Mouse (Mus musculus): ENCODE data around the gene Med18. TPM values are rescaled to one million over a fixed set of nuclear protein-coding genes. Genes with fewer than 3 reads are reported as not detected.
A peak's percentile ranks its signal among the peaks of the same experiment; 100 is the strongest.

Gene Med18
- total RNA-seq (2021): 10 to 100 TPM in 1 of 2 experiments, 1 to 10 TPM in 1; 8.8 to 10.1 TPM
- long read RNA-seq, experiment 1, partial matches to known transcripts: 0 of 3 reads
- long read RNA-seq, experiment 1, other reads (novel, unspliced or antisense): 0 of 3 reads
- long read RNA-seq, experiment 2, partial matches to known transcripts: 0 of 4 reads
- long read RNA-seq, experiment 2, other reads (novel, unspliced or antisense): 0 of 4 reads

DNA sequence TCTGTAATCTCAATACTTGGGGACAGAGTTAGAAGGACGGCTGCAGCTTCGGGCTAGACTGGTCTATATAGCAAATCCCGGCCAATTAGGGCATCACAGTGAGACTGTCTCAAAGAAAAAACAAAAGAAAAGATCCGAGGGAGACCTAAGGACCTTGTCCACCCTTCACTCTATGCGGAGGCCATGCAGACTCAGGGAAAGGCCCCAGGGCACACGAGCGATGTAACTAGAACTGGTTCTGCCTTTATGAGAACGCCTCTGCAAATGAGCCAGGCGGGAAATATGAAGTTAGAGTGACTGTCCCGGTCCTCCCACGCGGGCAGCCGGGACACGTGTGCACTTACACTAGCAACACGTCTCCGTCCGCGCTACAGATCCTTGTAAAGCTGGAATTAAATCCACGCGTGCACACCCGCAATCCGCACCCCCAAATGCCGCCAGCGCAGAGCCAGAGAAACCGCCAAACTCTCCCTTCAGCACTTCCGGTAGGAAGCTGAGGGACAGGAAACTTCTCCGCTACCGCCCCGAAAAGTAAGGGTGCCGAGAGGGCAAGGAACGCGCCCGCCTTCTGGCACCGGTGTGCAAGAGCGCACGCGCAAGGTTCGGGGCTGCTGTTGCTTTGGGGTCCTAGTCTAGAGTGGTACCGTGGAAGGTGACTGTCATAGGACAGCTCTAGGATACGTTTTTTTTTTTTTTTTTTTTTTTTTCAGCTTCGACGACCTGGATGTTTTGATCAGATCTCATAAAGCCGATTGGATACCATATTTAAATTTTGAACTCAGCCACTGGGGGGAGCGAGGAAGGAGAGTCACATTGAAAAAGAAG, at the start of gene Med18:
TSS of gene Med18 (minus strand) at position 492 of the 825 bp plus-strand sequence.
- intact Hi-C loops (cut with DNase I): loop anchor here (1.0 to 5.0 kb wide), 5 partner anchors 41 to 189 kb away; partner anchors contain the start of genes Phactr4, Rcc1, Sesn2 and Taf12

DNA sequence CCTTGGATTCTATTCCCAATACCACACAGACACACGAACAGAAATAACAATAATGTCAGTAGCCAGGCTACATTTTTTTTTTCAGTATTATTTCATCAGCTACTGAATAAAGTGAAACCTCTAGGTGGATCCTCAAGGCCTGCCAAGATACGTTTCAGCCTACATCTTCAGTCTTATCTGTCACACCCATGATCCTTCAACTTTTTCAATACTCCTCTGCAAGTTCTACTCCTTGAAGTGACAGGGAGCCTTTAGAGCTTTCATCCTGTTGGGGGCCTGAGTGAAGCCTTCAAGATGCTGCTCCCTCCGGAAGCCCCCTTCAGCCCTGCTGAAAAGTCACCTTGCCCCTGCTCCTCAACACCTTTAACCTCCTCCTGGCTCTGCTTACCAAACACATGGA, 48.4 kb upstream of the Med18 start:
- intact Hi-C loops (cut with DNase I): loop anchor here (2.0 to 5.0 kb wide), 3 partner anchors 89 to 300 kb away; partner anchors contain the start of genes Phactr4 and Ythdf2
- H3K27ac ChIP-seq: no peak overlapping the region
- DNase-seq (ENCODE audit: extremely low spot score in 1 of 2, low spot score in 2 of 2): no peak
- no peak overlapping the region for H3K4me3 ChIP-seq
- no peak for TF ChIP-seq CTCF (IDR thresholded peaks at IDR 0.05)

More for the DNA sequence above, at the start of gene Med18:
- Histone ChIP-seq H3K4me3 (peak within 1 kb of the TSS; percentile 55), H3K27ac (peak within 1 kb of the TSS; percentile 68)
- peak; percentile 66 for TF ChIP-seq CTCF (IDR thresholded peaks at IDR 0.05)
- DNase-seq (ENCODE audit: extremely low spot score in 1 of 2, low spot score in 2 of 2): peak; percentile 94 to 95

DNA sequence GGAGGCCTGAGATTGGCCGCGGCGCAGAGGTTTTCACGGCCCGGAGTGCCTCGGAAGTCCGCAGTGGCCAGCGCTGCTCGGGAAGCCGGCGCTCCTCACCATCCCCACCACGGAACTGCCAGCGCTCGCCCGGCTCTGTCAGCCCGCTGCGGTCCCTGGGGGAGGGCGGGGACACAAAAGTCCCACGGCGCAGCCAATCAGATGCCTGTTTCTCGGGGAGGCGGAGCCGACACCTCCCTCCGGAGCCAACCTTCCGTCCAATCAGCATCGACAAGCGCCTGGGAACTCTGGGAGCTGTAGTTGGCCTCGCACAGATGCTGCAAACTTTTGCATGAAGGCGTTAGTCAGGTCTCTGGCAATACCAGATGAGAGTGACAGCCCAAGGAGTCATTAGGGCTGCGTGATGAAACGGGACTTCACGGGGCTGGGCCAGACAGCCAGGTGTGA, 46.7 kb upstream of the Med18 start, which contains the start of gene Sesn2:
TSS of gene Sesn2 (minus strand) at position 150 of the 447 bp plus-strand sequence.
- intact Hi-C loops (cut with DNase I): loop anchor here (1.0 to 5.0 kb wide), 4 partner anchors 47 to 298 kb away; partner anchors contain the start of genes Med18, Rcc1 and Ythdf2
- Histone ChIP-seq H3K27ac (peak within 1 kb of the TSS; percentile 56), H3K4me3 (peak within 1 kb of the TSS; percentile 77)
- no peak; the same call in 1 of the 2 replicates for TF ChIP-seq CTCF (IDR thresholded peaks at IDR 0.05)
- DNase-seq (ENCODE audit: extremely low spot score in 1 of 2, low spot score in 2 of 2): peak; percentile 96

DNA sequence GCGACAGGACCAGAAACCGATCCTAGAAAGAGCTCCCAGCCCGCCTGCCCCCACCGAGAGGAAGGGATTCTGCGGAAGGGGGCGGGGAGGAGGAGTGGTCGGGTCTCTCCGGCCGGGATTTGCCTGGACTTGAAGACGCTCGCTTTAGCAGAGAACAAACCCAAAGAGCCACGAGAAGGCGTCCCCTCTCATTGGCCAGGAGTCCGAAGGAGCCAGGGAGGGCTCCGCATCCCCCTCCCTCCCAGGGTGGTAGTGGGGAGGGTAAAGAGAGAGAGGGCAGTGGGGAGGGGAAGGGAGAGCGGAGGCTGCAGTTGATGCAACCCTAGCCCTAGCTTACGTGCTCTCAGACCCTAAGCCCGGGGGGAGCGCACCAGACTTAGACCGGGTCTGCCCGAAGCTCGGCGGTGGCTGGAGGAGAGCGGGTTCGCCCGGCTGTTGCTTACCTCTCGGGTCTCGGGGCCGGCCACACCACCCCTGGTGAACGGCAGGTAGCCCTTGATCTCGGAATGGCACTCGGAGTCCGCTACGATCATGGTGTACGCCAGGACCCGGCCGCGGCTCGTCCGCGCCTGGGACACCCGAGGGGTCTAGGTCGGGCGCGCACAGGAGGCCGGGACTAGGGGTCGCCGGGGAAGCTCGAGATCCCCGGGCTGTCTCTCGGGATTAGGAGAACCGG, 46.0 kb upstream of the Med18 start:
- peak; percentile 51 to 57 for DNase-seq (ENCODE audit: extremely low spot score in 1 of 2, low spot score in 2 of 2)
- peak overlapping the region; percentile 56 for H3K27ac ChIP-seq
- no peak for TF ChIP-seq CTCF (IDR thresholded peaks at IDR 0.05)
- intact Hi-C loops (cut with DNase I): loop anchor here (1.0 to 5.0 kb wide), 4 partner anchors 46 to 297 kb away; partner anchors contain the start of genes Med18, Rcc1 and Ythdf2
- H3K4me3 ChIP-seq: peak overlapping the region; percentile 77

DNA sequence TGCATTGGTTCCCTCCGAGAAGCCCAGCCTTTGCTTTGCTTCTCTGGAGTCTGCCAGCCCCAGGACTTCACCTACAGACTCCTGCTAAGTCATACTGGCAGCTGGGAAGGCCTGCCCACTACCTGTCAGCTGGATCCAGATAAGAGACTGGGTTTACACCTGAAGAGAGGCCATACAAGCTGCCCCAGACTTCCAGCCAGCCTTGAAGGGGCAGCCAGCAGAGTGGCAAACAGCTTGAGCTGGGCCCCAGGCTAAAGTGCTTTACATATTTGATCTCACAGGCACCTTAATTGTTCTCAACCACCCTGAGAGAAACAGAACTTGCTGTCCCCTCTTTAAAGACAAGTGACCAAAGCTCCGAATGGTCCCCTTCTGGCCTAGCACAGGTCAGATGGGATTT, 43.5 kb upstream of the Med18 start:
- no peak for DNase-seq (ENCODE audit: extremely low spot score in 1 of 2, low spot score in 2 of 2)
- no peak overlapping the region for H3K27ac ChIP-seq
- intact Hi-C loops (cut with DNase I): no loop called here
- TF ChIP-seq CTCF (IDR thresholded peaks at IDR 0.05): no peak
- H3K4me3 ChIP-seq: no peak overlapping the region

DNA sequence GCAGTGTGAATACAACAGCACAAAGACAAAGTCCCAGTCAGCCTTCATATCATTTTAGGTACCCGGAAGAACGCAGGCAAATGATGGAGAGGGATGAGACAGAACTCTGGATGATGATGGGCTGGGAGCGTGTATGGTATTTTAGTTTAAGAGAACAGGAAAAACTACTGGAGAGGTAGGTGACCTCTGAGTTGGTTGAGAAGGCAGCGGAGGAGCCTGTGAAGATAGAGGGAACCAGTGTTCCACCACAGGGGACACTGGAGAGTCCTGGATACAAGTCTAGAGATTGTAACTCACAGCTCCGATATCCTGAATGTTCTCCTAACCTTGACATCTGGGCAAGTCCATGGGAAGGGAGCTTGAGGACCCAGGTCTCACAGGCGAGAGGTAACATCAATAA, 42.5 kb upstream of the Med18 start:
- no peak for DNase-seq (ENCODE audit: extremely low spot score in 1 of 2, low spot score in 2 of 2)
- intact Hi-C loops (cut with DNase I): no loop called here
- H3K27ac ChIP-seq: no peak overlapping the region
- TF ChIP-seq CTCF (IDR thresholded peaks at IDR 0.05): no peak
- no peak overlapping the region for H3K4me3 ChIP-seq

DNA sequence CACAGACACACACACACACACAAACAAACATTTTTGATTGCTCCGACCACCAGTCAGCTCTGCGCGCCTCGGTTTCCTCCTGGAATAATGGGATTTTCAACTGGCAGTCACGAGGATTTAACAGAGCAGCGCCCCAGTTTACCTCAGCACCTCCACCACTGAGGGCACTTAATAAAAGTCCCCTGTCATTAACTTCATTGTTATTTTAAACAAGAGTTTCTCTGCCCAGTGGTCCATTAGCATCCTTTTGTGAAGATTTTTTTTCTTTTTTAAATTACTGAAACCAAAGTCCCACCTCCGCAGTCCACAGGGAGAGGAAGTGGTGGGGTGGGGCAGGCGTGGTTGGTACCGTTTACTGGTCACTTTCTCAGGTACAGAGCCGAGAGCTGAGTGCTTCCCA, 42.1 kb upstream of the Med18 start:
- no peak for DNase-seq (ENCODE audit: extremely low spot score in 1 of 2, low spot score in 2 of 2)
- H3K4me3 ChIP-seq: no peak overlapping the region
- TF ChIP-seq CTCF (IDR thresholded peaks at IDR 0.05): no peak
- intact Hi-C loops (cut with DNase I): no loop called here
- no peak overlapping the region for H3K27ac ChIP-seq

DNA sequence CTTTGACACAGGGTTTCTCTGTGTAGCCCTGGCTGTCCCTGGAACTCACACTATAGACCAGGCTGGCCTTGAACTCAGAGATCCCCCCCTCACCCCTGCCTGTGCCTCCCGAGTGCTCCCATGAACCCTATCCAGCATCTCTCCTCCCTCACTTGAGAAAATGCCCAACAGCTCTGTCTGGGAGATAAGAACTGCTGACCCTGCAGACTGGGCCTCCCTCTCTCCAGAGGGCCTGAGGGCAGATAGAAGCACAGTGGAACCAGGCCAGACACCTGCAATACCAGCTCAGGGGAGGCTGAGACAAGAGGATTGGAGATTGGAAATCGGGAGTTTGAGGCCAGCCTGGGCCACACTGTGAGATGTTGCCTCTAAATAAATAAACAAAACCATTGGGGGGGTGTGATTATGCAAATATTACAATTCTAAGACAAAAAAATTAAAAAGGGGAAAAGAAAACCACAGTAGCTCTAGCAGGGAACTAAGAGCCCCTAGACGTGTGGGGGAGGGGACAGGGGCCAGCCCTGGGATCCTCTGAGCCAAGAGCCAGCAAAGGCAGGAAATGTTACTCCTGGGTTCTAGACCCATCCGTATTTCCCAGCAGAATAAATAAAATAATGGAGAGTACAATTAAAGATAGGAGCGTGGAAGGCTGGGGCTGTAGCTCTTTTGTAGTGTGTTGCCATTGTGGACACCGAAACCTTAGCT, 41.5 kb upstream of the Med18 start:
- no peak overlapping the region for H3K27ac ChIP-seq
- intact Hi-C loops (cut with DNase I): no loop called here
- TF ChIP-seq CTCF (IDR thresholded peaks at IDR 0.05): no peak
- H3K4me3 ChIP-seq: no peak overlapping the region
- no peak for DNase-seq (ENCODE audit: extremely low spot score in 1 of 2, low spot score in 2 of 2)

DNA sequence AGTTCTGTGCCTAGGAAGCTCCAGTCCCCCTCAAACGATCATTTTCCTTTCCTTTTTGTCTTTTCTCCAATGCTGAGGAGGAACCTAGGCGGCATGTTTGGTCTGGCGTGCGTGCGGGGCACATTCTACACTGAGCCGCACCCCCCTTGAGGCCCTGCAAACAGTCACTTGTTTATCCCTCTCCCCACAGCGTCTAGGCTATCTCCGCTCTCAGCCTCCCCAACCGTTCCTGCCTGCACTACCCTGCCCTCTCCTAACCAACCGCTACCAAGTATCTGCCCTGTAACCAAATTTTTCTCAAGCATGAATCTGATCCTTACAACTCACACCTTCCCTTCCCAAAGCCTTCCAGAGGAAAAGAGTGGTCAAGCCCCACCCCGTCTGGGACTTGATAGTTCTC, 39.6 kb upstream of the Med18 start:
- no peak for DNase-seq (ENCODE audit: extremely low spot score in 1 of 2, low spot score in 2 of 2)
- Histone ChIP-seq H3K4me3 (no peak overlapping the region), H3K27ac (no peak overlapping the region)
- no peak for TF ChIP-seq CTCF (IDR thresholded peaks at IDR 0.05)
- intact Hi-C loops (cut with DNase I): no loop called here

DNA sequence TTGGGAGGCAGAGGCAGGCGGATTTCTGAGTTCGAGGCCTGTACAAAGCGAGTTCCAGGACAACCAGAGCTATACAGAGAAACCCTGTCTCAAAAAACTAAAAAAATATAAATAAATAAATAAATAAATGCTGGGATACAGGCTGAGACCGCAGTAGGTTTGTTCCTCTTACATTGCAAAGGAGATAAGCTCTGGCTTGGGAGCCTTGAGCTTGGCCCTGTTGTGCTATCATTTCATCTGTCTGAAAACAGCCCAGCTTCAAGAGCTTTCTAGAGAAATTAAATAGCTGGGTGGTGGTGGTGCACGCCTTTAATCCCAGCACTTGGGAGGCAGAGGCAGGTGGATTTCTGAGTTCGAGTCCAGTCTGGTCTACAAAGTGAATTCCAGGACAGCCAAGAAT, 37.9 kb upstream of the Med18 start:
- intact Hi-C loops (cut with DNase I): no loop called here
- no peak for DNase-seq (ENCODE audit: extremely low spot score in 1 of 2, low spot score in 2 of 2)
- H3K27ac ChIP-seq: no peak overlapping the region
- TF ChIP-seq CTCF (IDR thresholded peaks at IDR 0.05): no peak
- no peak overlapping the region for H3K4me3 ChIP-seq

DNA sequence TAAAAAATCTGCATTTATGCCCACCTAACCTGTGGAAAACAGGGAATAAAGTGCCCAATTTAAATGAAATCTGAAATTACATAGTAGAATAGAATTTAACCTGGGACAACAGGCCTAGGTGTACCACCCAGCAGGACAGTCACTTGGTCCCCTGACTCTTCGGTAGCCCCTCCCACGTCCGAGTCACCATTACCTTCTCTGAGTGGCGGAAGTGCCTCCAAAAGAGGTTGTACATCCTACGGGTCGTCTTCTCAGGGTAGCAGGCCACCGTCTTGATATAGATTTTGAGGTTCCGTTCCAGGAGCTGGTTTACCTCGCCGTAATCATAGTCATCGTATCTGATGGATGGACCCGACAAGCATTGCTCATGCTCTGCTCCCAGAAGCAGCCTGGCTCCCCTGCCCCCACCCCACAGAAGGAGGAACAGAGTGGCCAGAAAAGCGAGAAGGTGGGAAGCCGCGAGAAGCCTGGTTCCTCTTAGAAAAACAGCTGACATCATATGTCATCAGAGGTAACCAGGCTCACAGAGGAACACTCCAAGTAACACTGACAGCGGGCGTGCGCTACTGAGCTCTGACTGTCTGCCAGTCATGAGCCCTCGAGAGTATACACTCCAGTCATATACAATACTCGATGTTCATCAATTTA, 30.7 kb upstream of the Med18 start:
- Histone ChIP-seq H3K27ac (no peak overlapping the region), H3K4me3 (no peak overlapping the region)
- DNase-seq (ENCODE audit: extremely low spot score in 1 of 2, low spot score in 2 of 2): no peak
- TF ChIP-seq CTCF (IDR thresholded peaks at IDR 0.05): no peak
- intact Hi-C loops (cut with DNase I): no loop called here
